Mouse (Mus musculus) kidney, postnatal 0 days (tissue): ENCODE data around the gene Fgfrl1. TPM values are rescaled to one million over a fixed set of nuclear protein-coding genes. Genes with fewer than 3 reads are reported as not detected.

ENCODE experiments used
- ATAC-seq: fragments of 200-750 bp; cut with Nextera tagmentation; replicated peaks from 2 replicates; pipeline ENCODE4 v1.8.0; 2017; ENCODE audit warnings: low read depth, moderate number of reproducible peaks, moderate TSS enrichment, moderate library complexity; ENCODE audit not compliant: low FRiP score
- DNase-seq: peaks from one replicate; pipeline ENCODE4 v3.0.0-alpha.2; 2016; ENCODE audit warnings: low spot score
- H3K27ac ChIP-seq: fragments of 300-500 bp; sonication (generic); 2 replicates; pipeline ENCODE4 v1.5.1; 2014; ENCODE audit warnings: mild to moderate bottlenecking
- H3K27me3 ChIP-seq: fragments of 300-500 bp; sonication (generic); 2 replicates; pipeline ENCODE4 v1.6.1; 2014; ENCODE audit warnings: low read length, mixed read lengths; ENCODE audit not compliant: insufficient read depth
- H3K36me3 ChIP-seq: fragments of 300-500 bp; sonication (generic); 2 replicates; pipeline ENCODE4 v1.6.1; 2014; ENCODE audit warnings: low read length, mixed read lengths; ENCODE audit not compliant: insufficient read depth
- H3K4me1 ChIP-seq: fragments of 300-500 bp; sonication (generic); replicated peaks from 2 replicates; pipeline ENCODE4 v1.6.1; 2014; ENCODE audit warnings: antibody characterized with exemption, low read length, mixed read lengths; ENCODE audit not compliant: insufficient read depth
- H3K4me2 ChIP-seq: fragments of 300-500 bp; sonication (generic); 2 replicates; pipeline ENCODE4 v1.6.1; 2014; ENCODE audit warnings: mild to moderate bottlenecking, low read length, moderate library complexity, mixed read lengths
- H3K4me3 ChIP-seq: fragments of 300-500 bp; sonication (generic); replicated peaks from 2 replicates; pipeline ENCODE4 v1.5.1; 2014; ENCODE audit warnings: low read depth, low read length
- H3K9ac ChIP-seq: fragments of 300-500 bp; sonication (generic); 2 replicates; pipeline ENCODE4 v1.6.1; 2014; ENCODE audit warnings: low read depth, low read length
- H3K9me3 ChIP-seq: fragments of 300-500 bp; sonication (generic); replicated peaks from 2 replicates; pipeline ENCODE4 v1.6.1; 2016; ENCODE audit warnings: low read length, inconsistent platforms, mixed read lengths
- CTCF ChIP-seq: IDR thresholded peaks from 2 replicates; pipeline ENCODE4 v1.5.1; 2016; ENCODE audit warnings: antibody characterized with exemption, low read depth, mild to moderate bottlenecking, moderate library complexity
- WGBS: fragments of 180-500 bp; shearing (Covaris S2); extraction: QIAGEN DNeasy Blood & Tissue Kit; methylation state at CpG from one replicate; pipeline ENCODE4 v1.1.7; 2014; 5-methylcytosine and 5-hydroxymethylcytosine counted together
- polyA plus RNA-seq: library from polyadenylated mRNA; unstranded; fragments of >200 nt; fragmentation: Nextera tagmentation; extraction: Ambion mirVana; gene quantifications from 2 replicates; pipeline ENCODE4 v1.2.1, GENCODE M21; 2015

The Fgfrl1 gene
- polyA plus RNA-seq, 1 experiment from 2014 or later, result 25.1 TPM

DNA sequence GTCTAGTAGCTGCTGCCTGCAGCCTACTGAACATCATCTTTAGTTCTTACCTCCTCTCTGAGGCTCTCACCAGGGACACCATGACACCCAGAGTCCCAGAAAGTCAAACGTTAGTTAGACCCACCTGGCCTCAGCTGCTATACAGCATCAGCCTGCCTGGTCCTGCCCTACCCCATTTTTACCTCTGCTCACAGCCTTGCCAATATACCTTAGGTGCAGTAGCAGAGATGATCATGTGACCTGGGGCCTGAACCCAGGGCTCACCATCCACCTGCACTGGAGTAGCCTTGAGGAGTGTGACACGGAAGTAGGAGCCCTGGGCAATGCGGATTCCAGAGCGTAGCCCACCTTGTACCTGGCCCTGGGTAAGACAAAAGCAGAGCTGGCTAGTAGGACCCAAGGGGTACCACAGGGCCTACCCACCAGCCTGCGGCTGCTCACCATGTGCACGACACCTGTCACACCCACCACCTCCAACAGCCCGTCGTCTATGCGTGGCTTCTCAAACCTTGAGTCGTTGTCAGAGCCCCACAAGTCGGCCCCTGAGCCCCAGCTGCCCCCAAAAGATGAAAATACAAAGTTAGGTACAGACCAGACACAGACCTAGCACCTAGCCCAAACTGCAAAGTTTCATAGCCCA lies 43.1 kb upstream of the Fgfrl1 start:
- WGBS, result 93% methylated on average over 11 of the region's 11 CpGs
- Histone ChIP-seq H3K4me1 (no peaks in the 10 kb centered on the region), H3K27ac (no peak overlapping the region), H3K9me3 (no peaks in the 10 kb centered on the region), H3K27me3 (no peaks in the 10 kb centered on the region), H3K4me3 (no peak overlapping the region), H3K36me3 (peaks cover 32% of the 10 kb centered on the region; the same call in 1 of the 2 replicates), H3K9ac (no peak overlapping the region), H3K4me2 (no peak overlapping the region)
- no peak for TF ChIP-seq CTCF
- ATAC-seq (no peak), DNase-seq (no peak)

DNA sequence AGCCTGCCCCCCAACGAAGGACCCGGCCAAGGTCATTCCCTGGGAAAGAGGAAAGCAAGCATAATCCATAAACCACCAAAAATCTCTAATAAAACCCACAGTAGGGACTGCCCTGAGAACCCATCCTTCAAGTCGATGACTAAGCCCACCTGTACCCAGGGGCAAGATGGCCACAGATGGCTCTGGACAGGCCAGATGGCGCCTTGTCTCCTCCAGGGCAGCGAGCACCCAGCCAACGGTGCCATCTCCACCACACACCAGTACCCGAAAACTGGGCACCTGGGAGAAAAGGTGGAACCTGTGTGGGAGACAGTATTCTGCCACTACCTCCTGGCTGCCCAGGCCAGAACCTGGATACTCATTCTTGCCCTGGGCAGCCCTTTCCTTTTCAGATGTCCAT lies 41.8 kb upstream of the Fgfrl1 start:
- Histone ChIP-seq H3K27me3 (no peaks in the 10 kb centered on the region), H3K36me3 (peaks cover 44% of the 10 kb centered on the region; the same call in 1 of the 2 replicates), H3K9ac (no peak overlapping the region), H3K4me2 (no peak overlapping the region), H3K4me1 (no peaks in the 10 kb centered on the region), H3K9me3 (no peaks in the 10 kb centered on the region), H3K4me3 (no peak overlapping the region), H3K27ac (no peak overlapping the region)
- TF ChIP-seq CTCF, result no peak
- DNase-seq (no peak), ATAC-seq (no peak)
- 85% methylated on average over 7 of the region's 7 CpGs for WGBS

DNA sequence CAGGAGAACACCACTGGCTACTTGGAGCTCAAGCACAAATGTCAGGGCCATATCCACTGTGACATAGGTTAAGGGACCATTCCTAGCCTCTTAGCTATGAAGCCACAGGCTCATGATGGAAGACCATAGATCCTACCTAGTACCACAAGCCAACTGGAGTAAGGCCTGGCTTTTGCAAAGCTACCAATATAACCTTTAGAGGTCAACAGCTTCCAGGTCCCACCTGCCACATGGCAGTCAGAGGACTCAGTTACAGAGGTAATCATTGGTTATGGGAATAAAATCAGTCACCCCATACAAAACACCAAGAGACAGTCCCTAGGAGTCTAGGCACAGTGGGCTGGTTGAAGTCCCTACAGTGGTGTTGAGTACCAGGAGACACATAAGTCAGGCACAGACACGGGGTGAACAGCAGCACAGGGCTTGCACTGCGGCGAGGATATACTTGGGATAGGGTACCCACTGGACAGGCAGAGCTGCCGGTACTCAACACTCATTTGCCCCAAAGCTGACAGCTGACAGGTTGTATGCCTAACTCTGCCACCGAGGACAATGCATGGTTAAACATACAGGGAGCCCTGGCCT lies 41.0 kb upstream of the Fgfrl1 start:
- DNase-seq (no peak), ATAC-seq (no peak)
- no peaks in the 10 kb centered on the region for H3K9me3 ChIP-seq
- WGBS, result 83% methylated on average over 5 of the region's 5 CpGs
- no peaks in the 10 kb centered on the region for H3K27me3 ChIP-seq
- TF ChIP-seq CTCF, result no peak
- H3K4me2 ChIP-seq, result no peak overlapping the region
- no peaks in the 10 kb centered on the region for H3K4me1 ChIP-seq
- no peak overlapping the region for H3K27ac ChIP-seq
- H3K9ac ChIP-seq, result no peak overlapping the region
- no peak overlapping the region for H3K4me3 ChIP-seq
- H3K36me3 ChIP-seq, result peaks cover 47% of the 10 kb centered on the region

DNA sequence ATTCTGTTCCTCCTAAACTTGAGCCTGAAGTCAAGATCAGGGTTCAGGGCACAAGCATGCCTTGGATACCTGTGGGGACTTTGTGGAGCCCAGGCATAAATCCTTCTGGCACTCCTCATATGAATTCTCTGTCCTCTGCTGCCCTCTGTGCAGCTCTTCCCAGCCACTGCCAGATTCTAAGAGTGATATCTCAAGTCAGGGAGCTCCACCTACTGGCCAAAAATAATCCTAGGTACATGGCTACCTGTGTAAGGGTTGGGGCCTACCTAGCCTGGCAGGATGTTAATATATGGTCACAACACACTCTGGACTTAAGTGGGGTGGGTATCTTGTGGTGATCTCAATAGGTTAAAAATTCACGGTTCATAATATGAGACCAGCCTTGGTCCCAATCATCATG lies 40.4 kb upstream of the Fgfrl1 start:
- H3K4me3 ChIP-seq, result no peak overlapping the region
- no peaks in the 10 kb centered on the region for H3K4me1 ChIP-seq
- WGBS, result 60% methylated on average over 1 of the region's 1 CpGs
- H3K27me3 ChIP-seq, result no peaks in the 10 kb centered on the region
- H3K9me3 ChIP-seq, result no peaks in the 10 kb centered on the region
- ATAC-seq (peak; percentile 40; the same call in 1 of the 2 replicates), DNase-seq (peak; percentile 73)
- peaks cover 44% of the 10 kb centered on the region for H3K36me3 ChIP-seq
- no peak overlapping the region for H3K9ac ChIP-seq
- no peak overlapping the region for H3K27ac ChIP-seq
- peak; percentile 82 for TF ChIP-seq CTCF
- H3K4me2 ChIP-seq, result no peak overlapping the region

DNA sequence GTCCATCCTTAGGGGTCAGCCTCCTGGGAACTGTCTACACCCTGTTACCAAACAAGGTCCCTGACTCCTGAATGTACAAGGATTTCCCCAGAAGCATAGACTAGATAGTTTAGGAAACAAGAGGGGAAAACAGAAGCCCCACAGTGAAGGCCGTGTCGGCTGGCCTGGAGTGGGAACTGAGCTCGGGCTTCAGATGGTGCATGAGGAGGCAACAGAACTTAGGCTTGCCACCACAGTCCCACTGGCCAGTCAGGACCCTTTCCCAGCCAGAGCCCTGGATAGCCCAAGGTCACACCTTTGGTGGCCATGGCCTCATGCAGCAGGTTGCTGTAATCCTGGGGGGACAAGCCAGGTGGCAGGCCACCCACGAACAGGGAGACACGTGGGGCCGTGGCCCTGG lies 38.8 kb upstream of the Fgfrl1 start:
- H3K4me1 ChIP-seq, result no peaks in the 10 kb centered on the region
- no peaks in the 10 kb centered on the region for H3K9me3 ChIP-seq
- ATAC-seq (no peak), DNase-seq (no peak)
- TF ChIP-seq CTCF, result no peak
- H3K9ac ChIP-seq, result no peak overlapping the region
- H3K4me3 ChIP-seq, result no peak overlapping the region
- H3K36me3 ChIP-seq, result peaks cover 39% of the 10 kb centered on the region
- H3K27ac ChIP-seq, result no peak overlapping the region
- WGBS, result 85% methylated on average over 6 of the region's 6 CpGs
- H3K27me3 ChIP-seq, result no peaks in the 10 kb centered on the region
- no peak overlapping the region for H3K4me2 ChIP-seq

DNA sequence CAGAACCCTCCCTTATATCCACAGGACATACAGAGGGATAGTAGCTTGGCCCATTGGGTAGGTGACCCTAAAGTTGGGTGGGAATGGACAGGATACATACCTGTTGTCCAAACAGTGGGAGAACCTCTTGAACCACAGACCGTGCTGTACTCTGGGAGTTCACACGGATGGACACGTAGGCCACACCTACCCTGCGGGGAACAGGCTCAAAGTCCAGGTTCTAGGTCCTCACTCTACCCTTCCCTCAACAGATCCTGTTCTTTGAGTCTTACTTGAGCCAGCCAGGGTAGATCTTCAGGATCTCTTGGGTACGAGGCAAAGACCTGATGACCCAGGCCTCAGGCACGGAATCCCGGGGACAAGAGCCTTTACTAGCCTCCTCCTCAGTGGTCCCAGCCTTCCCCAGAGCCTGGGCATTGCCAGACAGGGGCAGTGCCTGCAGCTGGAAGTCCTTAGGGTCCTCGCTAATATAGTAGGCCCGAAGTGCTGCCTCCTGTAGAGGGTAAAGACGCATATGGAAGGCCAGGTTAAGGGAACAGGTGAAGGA lies 37.7 kb upstream of the Fgfrl1 start:
- no peaks in the 10 kb centered on the region for H3K4me1 ChIP-seq
- TF ChIP-seq CTCF, result no peak
- H3K27me3 ChIP-seq, result no peaks in the 10 kb centered on the region
- ATAC-seq (no peak), DNase-seq (no peak)
- no peak overlapping the region for H3K27ac ChIP-seq
- H3K4me3 ChIP-seq, result no peak overlapping the region
- WGBS, result 91% methylated on average over 10 of the region's 10 CpGs
- H3K36me3 ChIP-seq, result peaks cover 39% of the 10 kb centered on the region
- no peak overlapping the region for H3K9ac ChIP-seq
- no peaks in the 10 kb centered on the region for H3K9me3 ChIP-seq
- H3K4me2 ChIP-seq, result no peak overlapping the region
